Mouse (Mus musculus): Measurements from ENCODE around the gene Kazn. TPM values are rescaled to one million over a fixed set of nuclear protein-coding genes. Genes with fewer than 3 reads are reported as not detected.

The Kazn gene
- polyA plus RNA-seq, 1 experiment from 2014 or later: 14.1 TPM

DNA sequence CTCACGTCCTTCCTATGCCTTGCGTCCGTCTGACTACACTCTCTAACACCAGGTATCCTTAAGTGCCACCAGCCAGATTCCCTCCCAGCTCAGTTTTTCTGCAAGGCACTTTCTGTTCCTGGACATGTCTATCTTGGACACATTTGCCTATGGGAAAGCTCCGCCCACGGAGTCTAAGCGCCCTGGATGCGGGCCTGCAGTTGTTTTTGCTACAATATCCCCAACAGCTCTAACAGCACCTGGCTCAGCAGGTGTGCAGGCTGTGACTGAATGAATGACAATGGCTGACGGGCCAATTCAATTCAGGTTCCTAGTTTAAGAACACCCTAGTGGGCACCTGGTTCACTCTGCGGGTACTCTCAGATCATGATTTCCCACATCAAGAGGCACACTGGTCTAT, 4.4 kb downstream of the Kazn start:
- WGBS: 76% methylated on average over 9 of the region's 9 CpGs
- Histone ChIP-seq H3K4me1 (ENCODE audit: insufficient read depth) (peaks cover 23% of the 10 kb centered on the region), H3K27ac (ENCODE audit: low read depth) (0 out of 2 replicates have a peak overlapping the region, but pooled peaks have one; percentile 20), H3K36me3 (ENCODE audit: insufficient read depth) (no peaks in the 10 kb centered on the region), H3K4me3 (ENCODE audit: low read depth, low read length) (no peak overlapping the region), H3K4me2 (0 out of 2 replicates have a peak overlapping the region, but pooled peaks have one; percentile 10), H3K9ac (no peak overlapping the region), H3K9me3 (ENCODE audit: low read depth, low read length) (no peaks in the 10 kb centered on the region), H3K27me3 (ENCODE audit: insufficient read depth, low read length) (no peaks in the 10 kb centered on the region)
- TF ChIP-seq CTCF (IDR thresholded peaks at IDR 0.05; ENCODE audit: low read depth): no peak
- ATAC-seq (ENCODE audit: insufficient read depth): no peak
- DNase-seq: no peak

DNA sequence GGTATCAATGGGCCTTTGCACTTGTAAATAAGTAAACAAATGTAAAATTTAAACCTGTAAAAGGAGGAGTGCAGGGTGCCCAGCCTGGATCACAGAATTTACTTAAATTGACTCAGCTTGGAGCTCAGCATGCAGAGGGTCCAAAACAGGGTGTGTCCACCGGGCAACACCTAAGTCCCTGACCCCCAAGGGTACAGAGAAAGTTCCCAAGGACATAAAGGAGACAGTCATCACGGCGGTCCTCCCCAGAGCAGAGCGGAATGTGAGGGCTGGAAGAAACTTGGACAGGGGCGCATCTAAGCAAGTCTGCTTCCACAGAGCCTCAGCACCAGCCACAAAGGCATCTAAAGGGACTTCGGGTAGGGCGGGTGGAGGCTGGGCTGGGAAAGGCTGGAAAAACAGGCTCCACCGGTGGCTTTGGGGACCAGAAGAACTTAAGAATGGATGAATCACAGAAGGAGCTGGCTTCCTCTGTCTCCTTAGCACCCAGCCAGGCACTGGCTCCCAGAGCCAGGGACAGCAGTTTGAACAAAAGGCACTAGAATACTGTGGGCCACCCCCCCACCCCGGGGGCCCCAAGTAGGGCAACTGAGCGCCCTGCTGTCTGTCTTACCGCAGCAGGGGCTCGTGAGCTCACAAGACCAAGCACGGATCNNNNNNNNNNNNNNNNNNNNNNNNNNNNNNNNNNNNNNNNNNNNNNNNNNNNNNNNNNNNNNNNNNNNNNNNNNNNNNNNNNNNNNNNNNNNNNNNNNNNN, 10.2 kb downstream of the Kazn start:
- DNase-seq: peak; percentile 68
- ATAC-seq (ENCODE audit: insufficient read depth): peak; percentile 15; the same call in 1 of the 2 replicates
- no peak overlapping the region; the same call in 1 of the 2 replicates for H3K9ac ChIP-seq

DNA sequence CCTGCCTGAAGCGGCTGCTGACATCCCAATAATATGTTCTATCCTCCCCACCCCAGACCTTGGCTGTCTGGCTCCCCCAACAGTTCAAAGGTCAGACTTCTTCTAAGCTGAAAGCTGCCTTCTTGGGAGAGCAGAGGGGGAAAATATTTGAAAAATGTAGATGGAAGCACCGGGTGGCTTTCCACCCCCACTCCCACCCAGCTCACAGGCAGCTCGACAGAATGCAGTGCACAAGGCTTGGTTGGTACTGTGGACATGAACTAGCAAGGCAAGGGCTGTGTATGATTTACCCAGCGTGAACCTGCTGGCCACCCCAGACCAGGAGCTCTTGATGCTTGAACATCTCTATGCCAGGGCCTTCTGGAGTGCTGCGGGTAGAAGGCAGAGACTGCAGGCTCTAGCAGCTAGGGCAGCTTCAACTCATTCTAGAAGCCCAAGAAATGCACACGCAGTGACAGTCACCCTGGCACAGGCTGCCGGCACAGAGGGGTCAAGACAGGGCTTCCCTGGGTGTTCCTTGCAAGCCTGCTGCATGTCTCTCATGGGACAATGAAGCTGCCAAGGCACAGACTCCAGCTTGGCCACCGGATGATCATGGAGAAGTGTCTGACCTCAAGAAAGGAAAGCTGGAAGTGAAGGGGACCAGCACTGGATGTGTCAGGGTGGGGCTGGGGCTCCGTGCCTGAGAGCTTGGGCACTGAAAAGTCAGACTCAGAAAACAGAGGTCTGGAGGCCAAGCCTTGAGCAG, 15.1 kb downstream of the Kazn start:
- Histone ChIP-seq H3K9me3 (ENCODE audit: low read depth, low read length) (no peaks in the 10 kb centered on the region), H3K4me1 (ENCODE audit: insufficient read depth) (peaks cover 53% of the 10 kb centered on the region), H3K4me2 (0 out of 2 replicates have a peak overlapping the region, but pooled peaks have one; percentile 8), H3K9ac (no peak overlapping the region), H3K36me3 (ENCODE audit: insufficient read depth) (no peaks in the 10 kb centered on the region), H3K27me3 (ENCODE audit: insufficient read depth, low read length) (no peaks in the 10 kb centered on the region), H3K4me3 (ENCODE audit: low read depth, low read length) (no peak overlapping the region), H3K27ac (ENCODE audit: low read depth) (peak overlapping the region; percentile 68)
- peak; percentile 1; the same call in 1 of the 2 replicates for ATAC-seq (ENCODE audit: insufficient read depth)
- peak; percentile 33 for DNase-seq
- WGBS: 39% methylated on average over 9 of the region's 9 CpGs
- no peak for TF ChIP-seq CTCF (IDR thresholded peaks at IDR 0.05; ENCODE audit: low read depth)

More for the DNA sequence above, 10.2 kb downstream of the Kazn start:
- Histone ChIP-seq H3K27me3 (ENCODE audit: insufficient read depth, low read length) (no peaks in the 10 kb centered on the region), H3K36me3 (ENCODE audit: insufficient read depth) (no peaks in the 10 kb centered on the region), H3K4me3 (ENCODE audit: low read depth, low read length) (no peak overlapping the region), H3K4me1 (ENCODE audit: insufficient read depth) (peaks cover 29% of the 10 kb centered on the region), H3K27ac (ENCODE audit: low read depth) (peak overlapping the region; percentile 81), H3K4me2 (peak overlapping the region; percentile 36), H3K9me3 (ENCODE audit: low read depth, low read length) (no peaks in the 10 kb centered on the region)
- WGBS: 28% methylated on average over 13 of the region's 13 CpGs
- TF ChIP-seq CTCF (IDR thresholded peaks at IDR 0.05; ENCODE audit: low read depth): no peak

GRCm38 (mm10) chr4:142222385-142222784, 16.8 kb downstream of the Kazn start:
- Histone ChIP-seq H3K4me2 (no peak overlapping the region), H3K36me3 (ENCODE audit: insufficient read depth) (no peaks in the 10 kb centered on the region), H3K9me3 (ENCODE audit: low read depth, low read length) (no peaks in the 10 kb centered on the region), H3K27ac (ENCODE audit: low read depth) (peak overlapping the region; percentile 83), H3K27me3 (ENCODE audit: insufficient read depth, low read length) (no peaks in the 10 kb centered on the region), H3K9ac (no peak overlapping the region), H3K4me3 (ENCODE audit: low read depth, low read length) (no peak overlapping the region), H3K4me1 (ENCODE audit: insufficient read depth) (peaks cover 51% of the 10 kb centered on the region)
- DNase-seq: no peak
- 70% methylated on average over 1 of the region's 1 CpGs for WGBS
- no peak for ATAC-seq (ENCODE audit: insufficient read depth)
- no peak for TF ChIP-seq CTCF (IDR thresholded peaks at IDR 0.05; ENCODE audit: low read depth)

- H3K36me3 ChIP-seq (ENCODE audit: insufficient read depth): no peaks in the 10 kb centered on the region
- no peak for TF ChIP-seq CTCF (IDR thresholded peaks at IDR 0.05; ENCODE audit: low read depth)
- H3K4me1 ChIP-seq (ENCODE audit: insufficient read depth): peaks cover 51% of the 10 kb centered on the region
- WGBS: 26% methylated on average over 5 of the region's 5 CpGs
- no peak for ATAC-seq (ENCODE audit: insufficient read depth)
- DNase-seq: no peak
- peak overlapping the region; percentile 83 for H3K27ac ChIP-seq (ENCODE audit: low read depth)
- no peak overlapping the region for H3K4me3 ChIP-seq (ENCODE audit: low read depth, low read length)
- H3K27me3 ChIP-seq (ENCODE audit: insufficient read depth, low read length): no peaks in the 10 kb centered on the region
- H3K9me3 ChIP-seq (ENCODE audit: low read depth, low read length): no peaks in the 10 kb centered on the region
- H3K9ac ChIP-seq: no peak overlapping the region
- H3K4me2 ChIP-seq: no peak overlapping the region
These were observed 17.5 kb downstream of the Kazn start for GRCm38 (mm10) chr4:142221757-142222072.

DNA sequence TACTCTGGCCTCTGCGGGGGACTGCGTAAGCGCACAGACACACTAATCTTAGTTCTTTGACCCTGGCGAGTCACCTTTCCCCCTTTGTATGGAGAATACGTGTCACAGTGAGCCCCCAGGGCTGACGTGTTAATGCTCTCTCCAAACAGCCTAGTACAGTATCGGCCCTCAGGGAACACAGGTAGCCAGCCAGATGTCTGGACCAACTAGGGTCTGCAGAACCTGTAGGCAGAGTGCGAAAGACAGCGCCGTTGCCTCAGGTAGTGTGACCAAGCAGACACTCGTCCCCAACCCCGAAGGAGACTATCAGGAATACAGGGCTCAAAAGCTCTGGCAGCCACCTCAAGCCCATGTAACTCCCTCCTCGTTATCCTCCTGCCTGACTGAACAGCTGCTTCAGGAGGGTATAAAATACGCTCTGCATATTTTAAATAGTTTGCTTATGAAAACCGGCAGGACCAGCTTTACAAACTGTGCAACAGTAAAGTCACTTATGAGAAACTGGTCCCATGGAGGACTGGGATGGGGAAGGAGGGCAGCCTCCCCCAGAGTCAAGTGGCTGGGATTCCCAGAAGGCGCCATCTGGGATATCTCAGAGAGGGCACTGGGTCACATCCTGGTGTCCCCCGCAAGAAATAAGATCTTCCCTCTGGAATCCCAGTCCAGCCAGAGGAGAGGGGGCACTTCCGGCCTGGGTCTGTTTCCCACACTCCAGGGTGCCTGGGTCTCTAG, 18.0 kb downstream of the Kazn start:
- H3K4me1 ChIP-seq (ENCODE audit: insufficient read depth): peaks cover 51% of the 10 kb centered on the region

More for the DNA sequence above, 18.0 kb downstream of the Kazn start:
- H3K27ac ChIP-seq (ENCODE audit: low read depth): peak overlapping the region; percentile 83
- WGBS: 30% methylated on average over 18 of the region's 18 CpGs
- H3K36me3 ChIP-seq (ENCODE audit: insufficient read depth): no peaks in the 10 kb centered on the region
- no peak for TF ChIP-seq CTCF (IDR thresholded peaks at IDR 0.05; ENCODE audit: low read depth)
- H3K4me3 ChIP-seq (ENCODE audit: low read depth, low read length): no peak overlapping the region
- H3K27me3 ChIP-seq (ENCODE audit: insufficient read depth, low read length): no peaks in the 10 kb centered on the region
- ATAC-seq (ENCODE audit: insufficient read depth) (peak; percentile 45), DNase-seq (peak; percentile 80)
- H3K4me2 ChIP-seq: no peak overlapping the region
- no peak overlapping the region; the same call in 1 of the 2 replicates for H3K9ac ChIP-seq
- H3K9me3 ChIP-seq (ENCODE audit: low read depth, low read length): no peaks in the 10 kb centered on the region
